Mouse (Mus musculus) bone marrow macrophage, adult 2 months (primary cell): ENCODE data around the gene Aptx. TPM values are rescaled to one million over a fixed set of nuclear protein-coding genes. Genes with fewer than 3 reads are reported as not detected.

Experiments
- H3K27ac ChIP-seq: 2 replicates; pipeline ENCODE4 v1.5.1; 2012; ENCODE audit warnings: low read depth, low read length; ENCODE audit not compliant: insufficient read depth
- H3K4me1 ChIP-seq: 2 replicates; pipeline ENCODE4 v1.6.1; 2012; ENCODE audit warnings: low read length; ENCODE audit not compliant: control insufficient read depth, insufficient read depth
- H3K4me3 ChIP-seq: 2 replicates; pipeline ENCODE4 v1.5.1; 2012; ENCODE audit warnings: mild to moderate bottlenecking, low read length, moderate library complexity; ENCODE audit not compliant: insufficient read depth
- CTCF ChIP-seq: IDR thresholded peaks from 2 replicates; pipeline ENCODE4 v1.5.1; 2012; ENCODE audit warnings: low read depth, mild to moderate bottlenecking, low read length, moderate library complexity
- POLR2A ChIP-seq: IDR thresholded peaks from 2 replicates; pipeline ENCODE4 v1.6.1; 2012; ENCODE audit warnings: mild to moderate bottlenecking, low read depth, low read length, borderline replicate concordance
- polyA plus RNA-seq: library from polyadenylated mRNA; stranded (reverse); fragments of >200 nt; gene quantifications from 2 replicates; pipeline ENCODE4 v1.2.4, GENCODE M21; 2012; ENCODE audit not compliant: missing spikeins, insufficient read depth, insufficient read length

Gene Aptx
- polyA plus RNA-seq, 1 experiment = 12.1 TPM

- TF ChIP-seq POLR2A (no peak), CTCF (no peak)
- H3K4me3 ChIP-seq = no peak overlapping the region
- H3K27ac ChIP-seq = no peak overlapping the region
- no peaks in the 10 kb centered on the region for H3K4me1 ChIP-seq
These were observed 26.7 kb downstream of the Aptx start for GRCm38 (mm10) chr4:40676338-40676737.

GRCm38 (mm10) chr4:40673526-40673925 lies 29.5 kb downstream of the Aptx start:
- no peak overlapping the region for H3K27ac ChIP-seq
- no peak for TF ChIP-seq CTCF
- TF ChIP-seq POLR2A = no peak
- H3K4me3 ChIP-seq = no peak overlapping the region
- H3K4me1 ChIP-seq = no peaks in the 10 kb centered on the region

GRCm38 (mm10) chr4:40666237-40667012 lies 36.6 kb downstream of the Aptx start:
- TF ChIP-seq POLR2A = no peak
- TF ChIP-seq CTCF = no peak
- no peaks in the 10 kb centered on the region for H3K4me1 ChIP-seq
- H3K4me3 ChIP-seq = no peak overlapping the region
- no peak overlapping the region for H3K27ac ChIP-seq

- Histone ChIP-seq H3K27ac (no peak overlapping the region), H3K4me1 (peaks cover 5% of the 10 kb centered on the region; the same call in 1 of the 2 replicates), H3K4me3 (no peak overlapping the region)
- TF ChIP-seq CTCF (no peak), POLR2A (no peak)
These were observed 51.9 kb downstream of the Aptx start for GRCm38 (mm10) chr4:40651055-40651454.

- TF ChIP-seq POLR2A (no peak), CTCF (no peak)
- Histone ChIP-seq H3K27ac (no peak overlapping the region), H3K4me3 (no peak overlapping the region), H3K4me1 (peaks cover 5% of the 10 kb centered on the region; the same call in 1 of the 2 replicates)
These were observed 53.9 kb downstream of the Aptx start for GRCm38 (mm10) chr4:40649111-40649510.

GRCm38 (mm10) chr4:40643567-40643966 lies 59.4 kb downstream of the Aptx start:
- no peak overlapping the region for H3K4me3 ChIP-seq
- TF ChIP-seq CTCF = no peak
- TF ChIP-seq POLR2A = no peak
- H3K27ac ChIP-seq = no peak overlapping the region
- no peaks in the 10 kb centered on the region for H3K4me1 ChIP-seq

- TF ChIP-seq CTCF = no peak
- no peak for TF ChIP-seq POLR2A
- no peaks in the 10 kb centered on the region for H3K4me1 ChIP-seq
- no peak overlapping the region for H3K4me3 ChIP-seq
- H3K27ac ChIP-seq = no peak overlapping the region
These were observed 62.0 kb downstream of the Aptx start for GRCm38 (mm10) chr4:40640991-40641390.

Other genes with a start within 250 kb of the Aptx start
- gene Tmem215, start 231.0 kb downstream of the Aptx start, polyA plus RNA-seq = not detected in 2 replicates
- 100 and 113 TPM in 2 replicates for gene Dnaja1, start 19.0 kb upstream of the Aptx start, polyA plus RNA-seq
- gene Smu1, start 54.7 kb upstream of the Aptx start, polyA plus RNA-seq = 46.7 and 50.5 TPM in 2 replicates
- 75.9 and 77.7 TPM in 2 replicates for gene B4galt1, start 150.8 kb upstream of the Aptx start, polyA plus RNA-seq
- not detected in 2 replicates for gene Spink4, start 216.9 kb upstream of the Aptx start, polyA plus RNA-seq
- gene Bag1, start 245.1 kb upstream of the Aptx start, polyA plus RNA-seq = 141 and 155 TPM in 2 replicates
- gene Chmp5, start 245.2 kb upstream of the Aptx start, polyA plus RNA-seq = 128 and 135 TPM in 2 replicates